Mouse (Mus musculus): ENCODE measurements at regions not wholly inside any gene's neighbourhood (a gene's known extent, or its start where the extent isn't known, plus 50 kb on each side); places are given as distances from the start of the nearest gene placed in this dataset.

- TF ChIP-seq GATA1 (IDR thresholded peaks at IDR 0.05; ENCODE audit: borderline replicate concordance, low read length) (no peak), FLI1 (IDR thresholded peaks at IDR 0.05; ENCODE audit: low read length) (no peak)
Measured at GRCm38 (mm10) chr3:34795984-34796266, 145.7 kb downstream of the Sox2 start.

Data from megakaryocyte, embryonic 14.5 days (primary cell).